Mouse (Mus musculus): Measurements from ENCODE around the gene Serpinb1a.

DNA sequence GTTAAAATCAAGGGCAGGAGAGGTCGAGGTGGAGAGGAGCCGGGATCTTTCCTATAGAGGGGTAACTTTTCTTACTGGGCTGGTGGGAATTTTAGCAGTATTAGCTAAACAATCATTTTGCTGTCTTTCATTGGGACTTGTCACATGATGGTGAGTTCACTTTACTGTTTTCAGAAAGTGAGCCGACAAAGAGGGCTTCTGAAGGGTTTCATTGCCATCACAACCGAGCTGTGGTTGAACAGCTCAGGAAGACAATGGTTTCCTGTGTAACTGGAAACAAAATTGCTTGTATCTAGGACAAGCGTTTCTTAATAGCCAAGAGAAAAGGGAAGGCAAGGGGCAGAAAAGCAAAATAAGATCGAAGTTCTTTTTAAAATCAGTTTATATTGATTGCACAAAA, 17.7 kb downstream of the Serpinb1a start:
- TF ChIP-seq POLR2A (IDR thresholded peaks at IDR 0.05; ENCODE audit: low read depth, low read length) (no peak), CTCF (conservative IDR thresholded peaks at IDR 0.05; ENCODE audit: insufficient read depth, insufficient read length, low read depth, low read length) (no peak)
